Mouse (Mus musculus): ENCODE measurements around the gene Bcl7c. TPM values are rescaled to one million over a fixed set of nuclear protein-coding genes. Genes with fewer than 3 reads are reported as not detected.

The Bcl7c gene
- total and polyA plus RNA-seq, 3 experiments: 28.0 to 71.3 (median 60.5) TPM

DNA sequence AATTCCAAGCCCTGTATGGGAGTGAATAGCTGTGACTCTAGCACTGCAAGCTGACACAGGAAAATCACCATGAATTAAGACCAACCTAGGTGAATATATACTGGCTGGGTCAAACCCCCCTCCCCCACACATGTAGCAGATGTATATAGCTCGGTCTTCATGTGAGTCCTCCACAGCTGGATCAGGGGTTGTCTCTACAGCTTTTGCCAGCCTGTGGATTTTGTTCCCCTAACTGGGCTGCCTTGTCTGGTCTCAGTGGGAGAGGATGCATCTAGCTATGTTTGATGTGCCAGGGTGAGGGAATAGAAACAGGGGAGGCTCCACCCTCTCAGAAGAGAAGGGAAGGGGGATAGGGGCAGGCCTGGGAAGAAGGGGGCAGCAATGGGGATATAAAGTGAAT lies 92.4 kb downstream of the Bcl7c start:
- Histone ChIP-seq H3K79me2 (replicated peaks; ENCODE audit: control insufficient read depth, extremely low read depth, insufficient read depth, poor library complexity, severe bottlenecking) (no peaks in the 10 kb centered on the region), H3K4me3 (replicated peaks in 1 of 3; ENCODE audit: low read depth in 2 of 3, low read length in 2 of 3, poor library complexity in 1 of 3) (no peak overlapping the region), H3K4me1 (ENCODE audit: control insufficient read depth in 1 of 2, insufficient read depth in 2 of 2) (peaks cover 4 to 12% of the 10 kb centered on the region in 2 experiments; a peak in 2 of 4 replicates), H3K27ac (ENCODE audit: insufficient read depth, low read depth) (no peak overlapping the region), H3K36me3 (replicated peaks in 1 of 2; ENCODE audit: control insufficient read depth in 1 of 2, insufficient read depth in 1 of 2, low read length in 1 of 2) (peaks cover 7 to 8% of the 10 kb centered on the region in 2 experiments), H3K27me3 (replicated peaks) (peaks cover 38% of the 10 kb centered on the region), H3K9me3 (replicated peaks; ENCODE audit: low read length) (peaks cover 8% of the 10 kb centered on the region), H3K4me2 (ENCODE audit: insufficient read depth, low read depth, poor library complexity, severe bottlenecking) (no peak overlapping the region), H3K9ac (ENCODE audit: insufficient read depth, low read depth) (no peak overlapping the region)
- DNase-seq (ENCODE audit: extremely low read depth): no peak
- TF ChIP-seq NRF1 (IDR thresholded peaks at IDR 0.05; ENCODE audit: low read depth, low read length) (no peak), ZMIZ1 (IDR thresholded peaks at IDR 0.05; ENCODE audit: low read depth, low read length) (no peak), POLR2AphosphoS2 (IDR thresholded peaks at IDR 0.05; ENCODE audit: low read depth, low read length) (no peak), KAT2A (IDR thresholded peaks at IDR 0.05; ENCODE audit: insufficient replicate concordance, low read length) (no peak), CHD1 (IDR thresholded peaks at IDR 0.05; ENCODE audit: low read depth, low read length) (no peak), PAX5 (IDR thresholded peaks at IDR 0.05; ENCODE audit: low read length) (no peak), UBTF (IDR thresholded peaks at IDR 0.05; ENCODE audit: low read depth, low read length) (no peak), ZKSCAN1 (IDR thresholded peaks at IDR 0.05; ENCODE audit: borderline replicate concordance, low read depth, low read length) (no peak), E2F4 (IDR thresholded peaks at IDR 0.05; ENCODE audit: insufficient replicate concordance, low read depth, low read length) (no peak), MAX (IDR thresholded peaks at IDR 0.05; ENCODE audit: low read length) (no peak), ZC3H11A (IDR thresholded peaks at IDR 0.05; ENCODE audit: low read depth, low read length) (no peak), USF2 (conservative IDR thresholded peaks at IDR 0.05; ENCODE audit: low read depth, low read length) (no peak), CTCF (conservative IDR thresholded peaks at IDR 0.05 in 1 of 2, IDR thresholded peaks at IDR 0.05 in 1 of 2; ENCODE audit: low read depth in 2 of 2, low read length in 2 of 2) (no peak), EP300 (IDR thresholded peaks at IDR 0.05; ENCODE audit: low read length) (no peak)
- in situ Hi-C loops (cut with MboI; ENCODE audit: low pct_ligation_motif_present, low pct_unique_long_range_greater_than_20kb, low sequenced_read_pairs) (no loop called here), dilution Hi-C loops (cut with MboI; ENCODE audit: extremely low pct_ligation_motif_present, extremely low pct_unique_long_range_greater_than_20kb, low sequenced_read_pairs) (no loop called here)

- Histone ChIP-seq H3K9ac (ENCODE audit: insufficient read depth, low read depth) (peak within 1 kb of the TSS; percentile 97), H3K9me3 (replicated peaks; ENCODE audit: low read length) (peaks cover 9% of the 10 kb centered on the region), H3K4me1 (ENCODE audit: control insufficient read depth in 1 of 2, insufficient read depth in 2 of 2) (peaks cover 4 to 12% of the 10 kb centered on the region in 2 experiments; a peak in 2 of 4 replicates), H3K27ac (ENCODE audit: insufficient read depth, low read depth) (no peak within 1 kb of the TSS), H3K4me2 (ENCODE audit: insufficient read depth, low read depth, poor library complexity, severe bottlenecking) (peak within 1 kb of the TSS; percentile 86), H3K36me3 (replicated peaks in 1 of 2; ENCODE audit: control insufficient read depth in 1 of 2, insufficient read depth in 1 of 2, low read length in 1 of 2) (peaks cover 14% of the 10 kb centered on the region in 2 experiments), H3K27me3 (replicated peaks) (peaks cover 38% of the 10 kb centered on the region), H3K79me2 (replicated peaks; ENCODE audit: control insufficient read depth, extremely low read depth, insufficient read depth, poor library complexity, severe bottlenecking) (no peaks in the 10 kb centered on the region), H3K4me3 (replicated peaks in 1 of 3; ENCODE audit: low read depth in 2 of 3, low read length in 2 of 3, poor library complexity in 1 of 3) (peak within 1 kb of the TSS; percentile 51 to 67 (median 62))
- in situ Hi-C loops (cut with MboI; ENCODE audit: low pct_ligation_motif_present, low pct_unique_long_range_greater_than_20kb, low sequenced_read_pairs): no loop called here
- TF ChIP-seq UBTF (IDR thresholded peaks at IDR 0.05; ENCODE audit: low read depth, low read length): 0 out of 2 replicates have a peak, but pooled peaks have one; percentile 31
- no peak for TF ChIP-seq PAX5 (IDR thresholded peaks at IDR 0.05; ENCODE audit: low read length)
- TF ChIP-seq HCFC1 (IDR thresholded peaks at IDR 0.05; ENCODE audit: low read depth, low read length): peak; percentile 68
- TF ChIP-seq ELF1 (IDR thresholded peaks at IDR 0.05; ENCODE audit: low read depth, low read length): peak; percentile 66
- dilution Hi-C loops (cut with MboI; ENCODE audit: extremely low pct_ligation_motif_present, extremely low pct_unique_long_range_greater_than_20kb, low sequenced_read_pairs): no loop called here
- DNase-seq (ENCODE audit: extremely low read depth): no peak
Observed at GRCm38 (mm10) chr7:127614891-127615843, 93.6 kb downstream of the Bcl7c start, which contains the start of gene Zfp629. TSS of gene Zfp629 (minus strand) at chr7:127615797.
